Mouse (Mus musculus) brain, embryonic 14.5 days (tissue): ENCODE measurements around the gene C1s1. TPM values are rescaled to one million over a fixed set of nuclear protein-coding genes. Genes with fewer than 3 reads are reported as not detected.
"Not testable (repeated sequence)": the region's sequence is repeated elsewhere in the genome, so short reads cannot be mapped to it uniquely, and the experiment has no call there.

Source experiments
- DNase-seq: peaks from one replicate; pipeline ENCODE4 v3.0.0-alpha.2; 2011; ENCODE audit warnings: low read depth
- CTCF ChIP-seq: fragments of 200-500 bp; IDR thresholded peaks from 2 replicates; pipeline ENCODE4 v1.5.1; 2012; ENCODE audit warnings: inconsistent platforms, mild to moderate bottlenecking, moderate library complexity, borderline replicate concordance; ENCODE audit not compliant: insufficient read depth, insufficient read length; ENCODE audit errors: extremely low read depth
- POLR2A ChIP-seq: fragments of 200-500 bp; IDR thresholded peaks from 2 replicates; pipeline ENCODE4 v1.6.1; 2012; ENCODE audit warnings: mild to moderate bottlenecking, inconsistent platforms, borderline replicate concordance; ENCODE audit not compliant: poor library complexity, insufficient read depth, insufficient read length, severe bottlenecking; ENCODE audit errors: extremely low read depth
- polyA plus RNA-seq: library from polyadenylated mRNA; depleted of rRNA; stranded (reverse); fragments of >200 nt; gene quantifications from 2 replicates; pipeline ENCODE4 v1.2.3, GENCODE M21; 2012; rRNA removed

C1s1 gene
- 0.54 and 0.57 TPM in 2 replicates for polyA plus RNA-seq

DNA sequence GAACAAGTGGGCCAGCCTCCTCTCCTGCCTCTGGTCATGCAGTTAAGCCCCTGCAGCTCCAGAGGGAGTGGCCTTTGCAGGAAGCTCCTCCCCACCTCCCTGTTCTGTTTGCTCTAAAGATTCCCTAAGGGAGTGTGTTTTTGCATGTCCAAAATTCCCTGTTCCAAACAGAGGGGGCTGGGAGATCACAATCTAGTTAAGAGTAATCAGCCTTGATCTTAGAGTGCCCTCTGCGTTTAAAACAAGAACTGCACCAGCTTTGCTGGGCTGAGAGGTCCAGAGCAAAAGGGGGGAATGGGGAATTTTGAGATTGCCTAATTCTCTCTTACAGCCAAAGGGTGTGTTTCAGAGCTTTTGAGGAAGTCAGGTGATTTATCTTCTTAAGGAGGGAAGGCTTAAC lies at the start of gene C1s1:
Gene C1s1, minus strand, starts transcription at position 76 of the 400 bp plus-strand sequence.
- DNase-seq: peak; percentile 5
- TF ChIP-seq CTCF: peak; percentile 44; the same call in 1 of the 2 replicates

DNA sequence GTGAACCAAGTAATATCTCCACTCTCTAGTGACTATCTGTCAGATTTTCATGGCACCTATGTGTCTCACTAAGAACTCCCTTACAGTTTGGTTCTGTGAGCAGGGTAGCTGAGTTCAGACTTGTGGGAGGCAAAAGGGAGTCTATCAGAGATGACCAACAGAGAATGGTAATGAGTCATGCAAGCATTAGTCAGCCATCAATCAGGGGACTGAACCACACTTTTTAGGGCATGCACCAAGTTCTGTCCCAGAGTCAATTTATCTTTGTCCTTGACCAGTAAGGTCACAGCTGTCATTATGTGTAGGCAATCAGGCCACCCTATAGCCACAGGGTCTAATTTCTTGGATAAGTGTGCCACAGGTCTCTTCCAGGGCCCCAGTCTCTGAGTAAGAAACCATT lies 46.6 kb upstream of the C1s1 start:
- TF ChIP-seq POLR2A (no peak), CTCF (no peak)
- DNase-seq: no peak

DNA sequence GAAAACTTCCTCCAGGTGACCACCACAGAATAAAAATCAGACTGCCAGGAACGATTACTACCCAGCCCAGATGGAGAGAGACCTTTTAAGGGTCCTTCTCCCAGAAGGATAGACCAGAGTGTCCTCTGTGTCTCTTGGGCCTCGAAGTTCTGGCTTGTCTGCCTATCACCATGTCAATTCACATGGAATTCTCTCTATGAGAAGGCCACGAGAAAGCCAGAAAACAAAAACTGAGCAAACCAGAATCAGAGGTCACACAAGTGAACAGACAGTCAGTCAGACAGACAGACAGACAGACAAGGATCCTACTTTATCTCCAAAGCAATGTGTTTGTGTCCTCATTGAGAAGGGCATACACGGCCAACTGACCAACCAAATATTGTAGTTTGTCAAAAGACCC lies 44.1 kb upstream of the C1s1 start:
- TF ChIP-seq POLR2A (no peak), CTCF (no peak)
- DNase-seq: no peak

DNA sequence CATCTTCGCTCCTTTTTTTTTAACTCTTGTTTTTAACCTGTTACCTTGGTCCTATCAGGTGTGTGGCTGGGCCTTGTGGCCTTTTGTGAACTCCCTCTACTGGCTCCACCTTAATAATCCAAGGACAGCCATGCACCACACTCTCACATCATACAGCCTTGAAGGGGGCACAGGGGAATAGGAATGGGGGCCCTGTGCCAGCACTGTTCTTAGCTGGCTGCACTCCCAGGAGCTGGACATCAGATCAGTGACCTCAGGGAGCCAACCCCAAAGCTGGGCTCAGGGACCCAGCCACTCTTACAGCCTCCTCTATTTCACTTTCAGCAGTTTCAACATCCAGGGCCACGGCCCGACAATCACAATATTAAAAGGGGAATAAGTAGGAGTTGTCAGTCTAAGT lies 43.6 kb upstream of the C1s1 start:
- DNase-seq: no peak
- TF ChIP-seq CTCF: no peak
- no peak for TF ChIP-seq POLR2A

DNA sequence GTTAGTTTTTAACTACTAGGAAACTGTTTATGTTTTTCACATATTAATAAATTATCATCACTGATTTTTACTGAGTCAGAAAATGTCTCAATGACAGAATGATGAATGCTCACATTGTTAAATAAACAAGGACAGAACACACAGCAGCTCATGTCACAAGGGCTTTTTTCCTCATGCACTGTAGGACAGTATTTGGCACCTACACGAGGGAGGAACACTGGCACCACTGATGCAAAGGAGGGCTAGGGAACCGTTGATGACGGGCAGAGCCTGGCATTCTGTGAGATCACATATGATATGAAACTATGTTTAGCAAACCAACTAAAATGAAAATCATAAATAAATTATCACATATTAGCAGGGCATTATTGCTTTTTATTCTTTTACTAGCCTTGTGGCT lies 42.8 kb upstream of the C1s1 start:
- TF ChIP-seq POLR2A: no peak
- no peak for TF ChIP-seq CTCF
- DNase-seq: no peak

DNA sequence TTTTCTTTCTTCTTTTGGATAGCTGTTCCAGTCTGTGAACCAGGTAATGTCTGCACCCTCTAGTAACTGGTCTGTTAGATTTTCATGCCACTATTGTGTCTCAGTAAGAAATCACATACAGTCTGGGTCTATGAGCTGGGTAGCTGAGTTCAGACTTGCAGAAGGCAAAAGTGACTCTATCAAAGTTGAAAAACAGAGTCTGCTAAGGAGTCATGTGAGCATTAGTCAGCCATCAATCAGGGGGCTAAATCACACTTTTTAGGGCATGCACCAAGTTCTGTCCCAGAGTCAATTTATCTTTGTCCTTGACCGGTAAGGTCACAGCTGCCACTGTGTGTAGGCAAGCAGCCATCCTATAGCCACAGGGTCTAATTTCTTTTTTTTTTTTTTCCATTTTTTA lies 40.1 kb upstream of the C1s1 start:
- TF ChIP-seq CTCF (no peak), POLR2A (no peak)

DNA sequence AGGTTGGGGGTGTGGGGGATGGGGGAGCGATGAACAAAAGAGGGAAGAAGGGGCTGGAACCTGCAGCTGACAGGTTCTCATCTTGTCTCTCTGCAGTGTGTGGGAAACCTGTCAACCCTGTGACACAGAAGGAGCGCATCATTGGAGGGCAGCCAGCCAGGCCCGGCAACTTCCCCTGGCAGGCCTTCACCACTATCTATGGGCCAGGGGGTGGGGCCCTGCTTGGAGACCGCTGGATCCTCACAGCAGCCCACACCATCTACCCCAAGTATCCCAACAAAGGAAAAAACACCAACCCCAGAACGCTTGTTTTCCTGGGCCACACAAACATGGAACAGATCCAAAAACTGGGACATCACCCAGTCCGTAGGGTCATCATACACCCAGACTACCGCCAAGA lies 38.0 kb upstream of the C1s1 start:
- DNase-seq: not testable (repeated sequence)

More for the DNA sequence above, 40.1 kb upstream of the C1s1 start:
- DNase-seq: no peak

DNA sequence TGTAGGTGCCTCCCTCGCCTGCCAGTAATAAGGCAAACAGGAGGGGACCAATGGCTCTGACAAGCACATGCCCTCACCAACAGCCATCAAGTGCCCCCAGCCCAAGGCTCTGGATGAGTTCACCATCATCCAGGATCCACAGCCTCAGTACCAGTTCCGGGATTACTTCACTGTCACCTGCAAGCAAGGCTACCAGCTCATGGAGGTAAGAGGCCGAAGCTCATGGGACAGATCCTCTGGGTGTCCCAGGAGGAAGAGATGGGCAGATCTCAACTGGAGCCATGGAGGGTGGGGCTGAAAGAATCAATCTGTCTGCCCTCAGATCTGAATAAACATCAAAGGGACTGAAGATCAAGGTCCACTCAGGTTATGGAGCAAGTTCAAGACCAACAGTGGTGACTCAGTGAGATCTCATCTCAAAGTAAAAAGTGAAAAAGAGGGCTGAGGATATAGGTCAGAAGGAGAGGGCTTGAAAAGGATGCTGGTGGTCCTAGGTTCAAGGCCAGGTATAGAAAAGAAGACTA lies 33.1 kb upstream of the C1s1 start:
- not testable (repeated sequence) for DNase-seq

DNA sequence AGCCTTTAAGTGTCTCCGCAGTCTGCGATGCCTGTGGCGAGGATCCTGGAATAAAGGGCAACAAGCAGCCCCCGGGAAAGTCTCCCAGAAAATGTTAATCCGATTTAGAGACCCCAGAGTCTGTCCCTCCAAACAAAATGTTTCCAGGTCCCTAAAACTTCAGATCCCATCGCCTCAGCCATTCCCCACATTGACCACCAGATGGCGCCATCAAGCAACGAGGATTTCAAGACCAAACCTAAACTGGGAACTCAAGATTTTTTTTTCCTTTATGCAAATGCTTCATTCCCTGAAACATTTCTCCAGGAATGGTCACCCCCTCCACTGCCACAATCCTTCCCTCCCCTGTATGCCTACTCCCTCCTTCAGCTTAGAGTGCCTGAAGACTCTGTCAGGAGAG lies 27.9 kb upstream of the C1s1 start, which contains the start of gene C1rb:
Gene C1rb, plus strand, starts transcription at position 269 of the 400 bp plus-strand sequence.
- DNase-seq: peak; percentile 76
- TF ChIP-seq CTCF (peak; percentile 80), POLR2A (no peak)

DNA sequence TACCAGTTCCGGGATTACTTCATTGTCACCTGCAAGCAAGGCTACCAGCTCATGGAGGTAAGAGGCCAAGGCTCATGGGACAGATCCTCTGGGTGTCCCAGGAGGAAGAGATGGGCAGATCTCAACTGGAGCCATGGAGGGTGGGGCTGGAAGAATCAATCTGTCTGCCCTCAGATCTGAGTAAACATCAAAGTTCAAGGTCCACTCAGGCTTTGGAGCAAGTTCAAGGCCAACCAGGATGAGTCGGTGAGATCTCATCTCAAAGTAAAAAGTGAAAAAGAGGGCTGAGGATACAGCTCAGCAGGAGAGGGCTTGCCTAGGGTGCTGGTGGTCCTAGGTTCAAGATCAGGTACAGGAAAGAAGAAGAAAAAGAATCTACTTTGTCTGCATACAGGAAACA lies 19.5 kb upstream of the C1s1 start:
- not testable (repeated sequence) for DNase-seq

DNA sequence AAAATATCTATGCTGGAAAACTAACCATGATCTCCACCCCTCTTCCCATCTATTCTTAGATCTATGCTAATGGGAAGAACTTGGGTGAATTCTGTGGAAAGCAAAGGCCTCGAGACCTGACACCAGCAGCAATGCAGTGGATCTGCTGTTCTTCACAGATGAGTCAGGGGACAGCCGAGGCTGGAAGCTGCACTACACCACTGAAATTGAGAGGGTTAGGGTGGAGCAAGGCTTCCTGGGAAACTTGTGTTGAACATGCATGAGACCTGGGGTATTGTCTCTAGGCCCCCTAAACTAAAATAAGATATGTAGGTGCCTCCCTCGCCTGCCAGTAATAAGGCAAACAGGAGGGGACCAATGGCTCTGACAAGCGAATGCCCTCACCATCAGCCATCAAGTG lies 19.0 kb upstream of the C1s1 start:
- not testable (repeated sequence) for DNase-seq

DNA sequence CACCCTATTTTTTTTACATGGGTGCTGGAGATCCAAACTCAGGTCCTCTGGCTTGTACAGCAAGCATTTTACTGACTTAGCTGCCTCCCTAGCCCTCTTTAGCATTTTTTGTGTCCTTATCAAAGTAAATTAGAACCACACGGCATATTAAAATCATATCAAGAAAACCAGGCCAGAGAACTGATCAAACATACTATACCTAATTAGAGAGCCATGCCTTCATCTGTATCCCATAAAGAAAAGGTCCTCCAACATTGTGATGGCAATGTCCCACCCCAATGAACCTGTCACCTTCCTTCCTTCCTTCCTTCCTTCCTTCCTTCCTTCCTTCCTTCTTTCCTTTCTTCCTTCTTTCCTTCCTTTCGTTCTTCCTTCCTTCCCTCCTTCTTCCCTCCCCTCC lies 13.8 kb upstream of the C1s1 start:
- DNase-seq: not testable (repeated sequence)

DNA sequence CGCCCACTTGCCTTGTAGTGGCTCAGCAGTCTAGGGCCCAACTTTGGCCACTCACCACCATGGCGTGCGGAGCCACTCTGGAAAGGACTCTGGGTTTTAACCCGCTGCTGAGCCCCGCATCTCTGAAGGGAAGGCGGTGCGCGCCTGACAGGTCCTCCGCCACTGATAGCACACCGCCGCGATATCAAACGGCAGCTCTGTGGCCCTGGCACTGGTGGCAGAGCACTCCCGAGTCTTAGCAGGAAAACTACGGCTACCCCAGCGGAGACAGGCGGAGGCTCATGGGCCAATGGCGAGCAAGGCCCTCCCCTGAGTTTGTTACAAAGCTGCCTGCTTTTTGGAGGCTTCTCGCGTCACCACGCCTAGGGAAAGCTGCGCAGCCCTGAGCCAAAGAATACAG lies 10.6 kb upstream of the C1s1 start:
- no peak for DNase-seq
- no peak for TF ChIP-seq CTCF
- no peak for TF ChIP-seq POLR2A

DNA sequence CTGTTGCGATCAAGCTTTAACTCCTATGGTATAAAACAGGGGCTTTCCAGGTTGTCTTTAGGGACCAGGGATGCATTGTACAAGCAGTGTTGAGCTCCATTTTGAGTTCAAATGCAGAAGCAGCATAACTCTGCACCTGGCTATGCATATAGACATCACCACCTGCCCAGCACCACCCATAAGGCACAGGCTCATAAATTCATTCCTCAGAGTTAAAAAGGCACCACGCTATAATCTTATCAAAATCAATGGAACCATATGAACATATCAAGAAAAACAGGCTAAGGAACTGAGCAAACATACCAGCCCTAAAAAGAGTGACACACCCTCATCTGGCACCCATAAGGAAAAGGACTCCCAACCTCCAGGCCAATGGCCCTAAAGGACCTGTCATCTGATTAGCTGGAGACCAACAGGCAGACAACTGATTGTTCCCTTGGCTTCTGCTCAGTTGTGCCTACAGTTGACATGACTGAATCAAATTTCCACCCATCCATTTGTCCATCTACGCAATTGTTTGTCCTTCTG lies 6.9 kb upstream of the C1s1 start:
- TF ChIP-seq CTCF: no peak
- no peak for TF ChIP-seq POLR2A
- DNase-seq: no peak

DNA sequence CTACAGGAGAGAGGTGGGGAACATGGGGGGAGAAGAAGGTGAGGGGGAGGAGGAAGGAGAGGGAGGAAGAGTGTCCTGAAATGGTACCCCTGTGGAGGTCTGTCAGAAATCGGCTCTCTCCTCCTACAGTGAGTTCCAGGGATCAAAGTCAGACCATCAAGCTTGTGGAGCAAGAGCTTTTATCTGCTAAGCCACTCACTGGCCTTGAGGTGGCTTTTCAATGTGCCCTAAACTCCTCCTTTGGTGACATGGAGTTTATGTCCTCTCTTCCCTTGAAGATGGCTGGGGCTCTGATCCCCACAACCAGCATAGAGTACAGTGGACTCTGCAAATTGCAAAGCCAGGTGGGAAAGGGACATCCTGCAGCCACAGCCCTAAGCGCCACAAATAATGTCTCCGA lies 5.8 kb upstream of the C1s1 start:
- DNase-seq: not testable (repeated sequence)
